Mouse (Mus musculus): ENCODE data around the gene Bsnd.

Bsnd gene

DNA sequence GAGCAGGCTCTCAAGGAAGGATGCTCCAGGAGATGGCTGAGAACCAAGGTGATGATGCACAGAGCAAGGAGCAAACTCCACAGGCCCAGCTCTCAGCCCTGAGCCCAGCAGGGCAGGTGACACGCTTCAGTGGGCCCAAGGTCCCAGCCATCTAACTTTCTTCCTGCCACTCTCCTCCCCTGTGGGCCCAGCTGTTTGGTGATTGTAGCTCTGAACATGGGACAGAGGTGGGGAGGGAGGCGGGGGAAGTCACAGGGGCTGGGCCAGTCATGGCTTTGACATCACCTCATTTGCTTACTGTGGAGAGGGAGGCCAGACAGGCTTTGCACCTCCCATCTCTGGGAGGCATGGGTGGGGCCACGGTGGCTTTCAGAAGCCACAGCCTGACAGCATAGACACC is at the start of gene Bsnd:
Bsnd (minus strand) TSS at position 168 of the 400 bp plus-strand sequence.
- no peak for DNase-seq

DNA sequence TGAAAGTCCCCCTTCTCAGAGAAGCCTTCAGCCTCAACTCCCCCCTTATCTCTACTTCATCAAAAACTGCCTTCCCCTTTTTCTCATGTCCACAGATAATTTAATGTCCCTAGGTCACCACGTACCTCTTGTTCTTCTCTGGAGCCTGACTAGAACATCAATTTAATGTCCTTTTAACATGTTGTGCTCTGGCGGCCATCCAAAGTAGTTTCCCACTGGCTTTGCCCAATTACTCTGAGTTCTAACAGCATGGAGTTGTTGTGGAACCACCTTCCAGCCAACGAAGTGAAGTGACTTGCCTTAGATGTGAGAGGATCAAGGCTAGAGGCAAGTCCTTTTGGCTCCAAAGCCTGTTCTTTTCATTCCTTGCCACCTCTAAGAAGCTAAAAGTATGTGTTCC is 49.4 kb upstream of the Bsnd start:
- DNase-seq: no peak

DNA sequence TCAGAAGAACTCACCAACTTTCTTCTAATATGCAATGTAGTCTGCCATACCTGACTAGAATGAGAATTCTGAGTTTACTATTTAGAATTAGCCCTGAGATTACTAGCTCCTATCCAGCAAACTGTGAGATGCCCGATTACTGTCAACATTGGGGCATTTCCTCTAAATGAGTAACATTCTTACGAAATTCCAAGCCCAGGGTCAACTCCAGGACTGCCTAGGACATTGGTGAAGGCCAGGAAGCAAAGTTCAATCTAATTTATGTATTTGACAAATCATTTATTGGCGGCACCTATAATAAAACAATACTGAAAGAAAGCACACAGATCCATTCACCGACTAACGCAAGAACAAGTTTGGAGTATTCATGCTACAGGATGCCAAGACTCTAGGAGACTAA is 47.7 kb upstream of the Bsnd start:
- no peak for DNase-seq

DNA sequence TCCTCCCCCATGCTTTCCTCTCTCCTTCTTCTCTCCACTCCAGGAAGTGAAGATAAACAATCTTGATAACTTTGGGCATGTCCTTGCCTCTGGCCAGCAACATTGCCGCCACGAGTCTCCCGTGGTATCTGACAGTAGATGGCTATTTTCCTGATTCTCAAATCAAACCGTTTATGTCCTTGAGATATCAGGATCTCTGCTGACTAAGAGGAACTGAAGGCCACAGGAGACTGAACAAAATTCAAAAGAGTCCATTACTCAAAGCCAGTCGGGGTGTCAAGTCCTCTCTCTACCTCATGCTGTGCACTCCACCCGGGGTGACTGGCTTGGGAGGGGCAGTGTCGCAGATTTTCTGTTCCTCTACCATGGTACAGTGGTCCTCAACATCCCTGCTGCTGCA is 42.2 kb upstream of the Bsnd start:
- DNase-seq: no peak

DNA sequence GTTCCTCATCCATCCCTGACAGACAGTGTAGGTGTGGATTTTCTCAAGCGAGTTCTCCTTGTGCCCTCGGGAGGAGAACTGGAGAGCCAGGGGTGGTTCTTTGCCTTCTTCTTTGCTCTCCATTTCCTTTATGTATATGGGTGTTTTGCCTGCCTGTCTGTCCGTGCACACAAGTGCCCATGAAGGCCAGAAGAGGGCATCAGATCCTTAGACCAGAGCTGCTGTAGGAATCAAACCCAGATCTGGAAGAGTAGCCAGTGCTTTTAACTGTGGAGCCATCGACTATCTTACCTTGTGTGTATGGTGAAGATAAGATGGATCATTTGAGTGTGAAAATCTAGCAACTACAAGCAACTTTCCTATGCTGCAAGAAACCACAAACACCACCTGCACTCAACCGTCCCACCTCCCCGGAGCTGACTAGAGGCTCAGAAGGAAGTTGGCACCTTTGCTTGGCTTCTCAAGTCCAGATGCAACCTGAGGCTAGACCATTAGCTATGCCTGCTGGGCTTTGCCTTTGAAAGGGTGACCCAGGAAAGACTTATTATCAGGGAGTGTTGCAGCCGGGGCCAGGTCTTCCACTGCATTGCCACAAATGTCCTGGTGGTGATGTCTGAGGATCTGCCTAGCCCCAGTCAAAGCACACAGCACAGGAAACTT is 41.5 kb upstream of the Bsnd start:
- no peak for DNase-seq

DNA sequence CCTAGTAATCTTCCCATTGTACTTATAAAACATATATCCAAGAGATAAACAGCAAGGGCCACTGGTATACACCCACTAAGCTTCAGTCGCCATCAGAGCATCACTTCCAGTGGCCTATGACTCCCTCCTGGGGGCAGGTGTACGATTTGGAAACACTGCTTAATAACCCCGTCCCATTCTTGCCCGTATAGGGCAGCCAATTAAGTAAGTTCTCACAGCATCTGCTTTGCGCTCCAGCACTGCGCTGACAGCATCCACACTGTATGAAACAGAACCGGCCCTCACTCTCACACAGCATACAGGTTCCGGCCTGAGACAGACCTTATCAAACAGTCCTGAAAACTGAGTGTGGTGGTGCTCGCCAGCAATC is 38.0 kb upstream of the Bsnd start:
- no peak for DNase-seq

DNA sequence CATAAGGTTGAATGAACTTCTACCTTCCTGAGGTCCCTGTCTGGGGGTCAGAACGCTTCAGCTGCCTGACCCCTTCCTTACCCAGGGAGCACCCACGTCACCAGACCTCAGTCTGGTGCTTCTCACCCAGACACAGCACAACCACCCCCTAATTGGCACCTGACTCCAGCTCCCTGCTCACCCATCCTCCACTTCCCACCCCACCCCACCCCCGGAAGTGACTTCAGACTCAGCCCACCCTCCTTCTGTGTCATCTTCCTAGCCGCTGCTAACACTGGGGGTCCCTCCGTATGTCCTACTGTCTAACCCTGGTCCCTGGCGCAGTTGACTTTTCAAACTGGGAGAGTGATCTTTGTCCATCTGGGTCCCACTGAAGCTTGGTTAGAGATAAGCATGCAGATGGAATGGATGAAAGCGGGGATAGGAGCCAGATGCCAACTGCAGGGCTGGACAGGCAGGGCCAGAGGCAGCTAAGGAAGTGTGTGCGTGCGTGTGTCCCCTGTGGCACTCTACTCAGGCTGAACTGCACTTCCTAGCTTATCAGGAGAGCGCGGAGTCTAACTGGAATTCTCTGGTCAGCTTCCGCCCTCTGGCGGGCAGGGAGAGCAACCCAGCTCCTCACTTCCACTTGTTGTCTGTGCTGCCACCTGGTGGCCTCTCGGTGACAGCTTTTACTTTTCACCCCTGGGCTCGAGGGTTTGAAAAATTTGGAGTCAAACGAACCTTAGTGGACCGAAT is 37.5 kb upstream of the Bsnd start:
- peak; percentile 83 for DNase-seq

DNA sequence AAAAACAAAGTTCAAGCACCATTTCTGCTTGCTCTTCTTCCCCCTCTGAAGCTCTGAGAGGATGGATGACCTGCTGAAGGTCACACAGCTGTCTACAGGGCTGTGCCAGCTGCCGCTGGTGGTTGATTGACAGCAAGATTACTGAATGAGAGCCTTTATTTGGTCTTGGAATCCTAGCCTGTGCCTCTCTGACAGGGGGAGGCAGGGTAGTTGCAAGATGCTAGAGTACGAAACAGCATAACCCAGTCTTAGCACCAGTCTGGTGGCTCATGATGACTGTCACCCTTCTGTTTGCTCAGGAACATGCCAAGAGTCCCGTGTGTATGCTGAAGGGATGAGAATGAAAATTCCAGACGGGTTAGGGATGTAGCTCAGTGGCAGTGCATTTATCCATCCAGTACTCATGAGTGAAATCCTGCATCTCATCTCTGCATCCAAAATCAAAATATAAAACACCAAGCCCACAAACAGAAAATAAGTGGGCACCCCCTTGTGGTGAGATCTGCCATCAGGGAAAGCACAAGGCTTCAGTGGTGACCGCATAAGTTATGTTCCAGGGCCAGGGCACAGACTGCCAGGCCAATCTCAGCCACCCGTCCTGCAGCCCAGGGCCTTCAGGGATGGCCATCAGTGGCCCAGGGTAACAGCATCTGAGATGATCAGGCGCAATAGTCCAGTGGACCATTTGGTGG is 35.9 kb upstream of the Bsnd start:
- DNase-seq: no peak

DNA sequence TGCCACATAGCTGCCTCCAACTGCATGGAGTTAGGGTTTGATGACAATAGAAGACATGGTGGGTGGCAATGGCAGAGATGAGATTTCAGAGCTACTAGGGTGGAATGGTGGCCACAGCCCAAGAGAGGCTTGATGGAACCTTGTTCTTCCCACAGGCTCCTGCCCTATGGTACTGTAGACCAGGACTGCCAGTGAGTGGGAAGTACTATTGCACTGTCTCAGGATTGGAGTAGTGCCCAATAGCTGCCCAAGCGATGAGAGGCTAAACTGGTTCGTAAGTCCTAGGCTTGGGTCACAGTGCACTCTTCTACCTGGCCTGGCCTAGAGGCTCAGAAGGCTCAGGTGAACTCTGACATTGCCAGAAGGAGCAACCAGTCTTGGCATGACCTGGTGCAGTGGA is 32.9 kb upstream of the Bsnd start:
- DNase-seq: no peak

DNA sequence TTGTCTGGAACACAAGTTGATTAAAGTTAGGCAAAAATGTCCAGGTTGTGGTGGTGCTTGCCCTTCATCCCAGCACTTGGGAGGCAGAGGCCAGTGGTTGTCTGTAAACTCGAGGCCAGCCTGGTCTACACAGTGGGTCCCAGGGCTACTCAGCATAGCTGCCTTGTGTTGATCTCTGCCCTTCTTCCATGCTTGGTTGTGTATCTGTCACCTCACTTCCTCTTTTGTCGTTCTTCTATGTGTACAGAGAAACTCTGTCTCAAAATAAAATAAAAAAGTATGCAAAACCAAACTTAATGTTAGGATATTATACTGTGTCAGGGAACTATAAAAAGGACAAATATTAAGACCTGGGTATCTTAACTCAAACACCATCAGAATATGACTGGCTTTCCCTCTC is 32.0 kb upstream of the Bsnd start:
- no peak for DNase-seq

DNA sequence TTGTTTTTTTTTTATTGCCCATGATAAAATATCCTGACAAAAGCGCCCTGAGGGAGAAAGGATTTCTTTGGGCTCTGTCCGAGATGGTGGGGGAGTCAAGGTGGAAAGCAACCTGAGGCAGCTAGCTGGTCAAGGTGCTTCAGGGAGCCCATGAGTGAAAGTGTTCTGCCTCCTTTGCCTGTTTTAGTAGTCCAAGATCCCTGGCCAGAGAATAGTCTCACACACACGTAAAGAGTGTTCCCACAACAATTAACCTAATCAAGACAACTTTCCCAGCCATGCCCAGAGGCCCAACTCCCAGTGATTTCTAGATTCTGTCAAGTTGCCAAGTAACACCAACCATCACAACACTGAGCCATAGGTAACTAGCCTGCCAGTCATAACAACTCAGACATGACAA is 30.5 kb upstream of the Bsnd start:
- no peak for DNase-seq

DNA sequence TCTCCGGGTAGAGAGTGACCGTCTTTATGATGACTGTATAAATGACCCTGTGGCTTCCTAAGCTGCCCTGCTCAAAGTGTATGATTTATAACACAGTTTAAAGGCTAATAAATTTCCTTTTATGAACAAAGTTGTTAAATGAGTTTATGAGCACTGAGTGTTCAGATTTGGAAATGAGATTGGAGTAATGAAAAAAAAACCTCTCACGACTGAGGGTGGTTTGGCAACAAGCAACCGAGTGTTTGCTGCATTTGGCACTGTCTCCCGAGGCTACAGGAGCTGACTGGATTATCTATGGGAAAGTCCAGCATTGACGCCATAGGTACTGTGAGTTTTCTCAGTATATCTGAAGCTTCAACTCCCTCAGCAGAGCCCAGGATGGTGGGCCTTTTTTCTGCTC is 22.5 kb upstream of the Bsnd start:
- DNase-seq: no peak

DNA sequence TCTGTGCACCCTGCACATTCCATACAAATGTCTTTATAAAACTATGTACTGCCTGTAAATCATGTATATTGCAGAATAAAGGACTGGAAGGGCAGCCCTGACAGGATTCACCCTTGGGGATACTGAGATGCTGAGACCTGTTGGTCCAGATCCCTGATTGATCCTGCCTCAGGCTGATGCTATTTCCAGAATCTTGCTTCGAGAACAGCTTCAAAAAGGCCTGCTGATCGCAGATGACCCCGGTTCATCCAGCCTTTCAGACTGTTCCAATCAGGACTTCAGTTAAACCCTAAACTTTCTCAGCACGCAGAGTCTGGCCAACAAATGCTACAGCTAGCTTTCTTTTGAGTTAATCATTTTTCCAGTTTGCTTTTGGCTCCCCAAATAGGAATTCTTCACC is 17.8 kb upstream of the Bsnd start:
- no peak for DNase-seq

DNA sequence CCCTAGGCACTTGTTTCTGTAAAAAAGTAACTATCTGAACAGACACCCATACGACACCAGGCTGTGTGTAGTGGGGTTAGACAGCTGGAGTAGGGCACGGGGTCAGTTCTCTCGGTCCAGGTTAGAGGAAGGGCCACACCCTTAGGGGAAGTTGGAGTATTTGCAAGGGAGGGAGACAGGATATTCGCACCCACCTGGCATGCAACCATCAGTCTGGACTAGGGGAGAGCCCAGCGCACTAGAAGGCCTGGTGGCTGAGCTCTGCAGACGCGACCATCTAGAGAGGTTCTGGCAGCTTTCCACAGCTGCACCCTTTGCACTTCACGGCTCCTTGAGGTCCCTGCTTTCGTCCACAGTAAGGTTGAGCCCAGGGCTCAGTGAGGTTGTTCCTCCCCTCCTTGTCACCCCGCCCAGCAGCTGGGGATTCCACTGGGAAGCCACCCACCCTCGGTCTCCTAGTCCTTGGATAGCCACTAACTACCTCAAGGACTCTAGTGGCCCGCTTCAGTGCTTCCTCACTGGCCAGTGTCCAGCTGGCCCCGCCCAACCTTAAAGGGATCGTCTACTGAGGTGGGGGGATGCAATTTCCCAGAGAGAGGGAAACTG is 13.5 kb upstream of the Bsnd start:
- no peak for DNase-seq

DNA sequence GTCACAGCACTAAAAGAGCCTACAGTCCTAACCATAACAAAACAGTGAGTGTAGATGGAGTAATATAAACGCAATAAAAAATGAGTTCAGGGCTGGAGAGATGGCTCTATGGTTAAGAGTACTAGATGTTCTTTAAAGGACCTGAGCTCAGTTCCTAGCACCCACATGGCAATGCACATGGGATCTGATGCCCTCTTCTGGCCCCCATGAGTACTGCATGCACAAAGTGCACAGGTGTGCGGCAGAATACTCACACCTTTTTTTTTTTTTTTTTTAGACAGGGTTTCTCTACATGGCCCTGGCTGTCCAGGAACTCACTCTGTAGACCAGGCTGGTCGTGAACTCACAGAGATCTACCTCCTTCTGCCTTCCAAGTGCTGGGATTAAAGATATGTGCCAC is 11.5 kb upstream of the Bsnd start:
- DNase-seq: no peak

DNA sequence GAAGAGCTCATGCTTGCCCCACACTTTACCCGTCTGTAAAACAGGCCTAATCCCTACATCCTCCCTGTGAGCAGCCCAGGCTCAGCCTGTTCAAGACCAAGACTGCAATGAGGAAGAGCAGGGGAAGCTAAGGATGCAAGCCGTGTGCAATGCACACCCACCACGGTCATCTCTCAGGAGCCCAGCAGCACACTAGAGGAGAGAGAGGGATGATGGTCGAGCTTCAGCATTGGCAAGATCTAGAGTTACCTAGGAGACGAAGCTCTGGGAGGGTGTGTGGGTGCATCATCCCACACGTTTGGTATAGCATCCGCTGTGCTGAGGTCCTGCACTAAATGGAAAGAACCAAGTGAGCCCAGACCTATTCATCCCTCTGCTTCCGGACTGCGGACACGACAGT is 8.0 kb upstream of the Bsnd start:
- DNase-seq: no peak

DNA sequence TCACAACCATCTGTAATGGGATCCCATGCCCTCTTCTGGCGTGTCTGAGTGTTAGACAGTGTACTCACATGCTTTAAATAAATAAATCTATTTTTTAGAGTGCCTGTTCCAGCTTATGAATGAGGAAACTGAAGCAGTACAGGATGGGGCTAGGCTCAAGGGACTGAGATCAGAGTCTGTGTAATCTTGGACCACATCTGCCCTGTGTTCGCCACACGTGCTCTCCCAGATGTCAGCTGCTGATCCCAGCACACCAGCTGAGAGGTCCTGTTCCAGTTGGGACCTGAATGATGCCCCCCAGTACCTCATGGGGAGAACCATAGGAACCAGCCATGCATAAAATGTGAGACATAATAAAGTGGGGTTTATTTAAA is 6.4 kb upstream of the Bsnd start:
- DNase-seq: no peak

DNA sequence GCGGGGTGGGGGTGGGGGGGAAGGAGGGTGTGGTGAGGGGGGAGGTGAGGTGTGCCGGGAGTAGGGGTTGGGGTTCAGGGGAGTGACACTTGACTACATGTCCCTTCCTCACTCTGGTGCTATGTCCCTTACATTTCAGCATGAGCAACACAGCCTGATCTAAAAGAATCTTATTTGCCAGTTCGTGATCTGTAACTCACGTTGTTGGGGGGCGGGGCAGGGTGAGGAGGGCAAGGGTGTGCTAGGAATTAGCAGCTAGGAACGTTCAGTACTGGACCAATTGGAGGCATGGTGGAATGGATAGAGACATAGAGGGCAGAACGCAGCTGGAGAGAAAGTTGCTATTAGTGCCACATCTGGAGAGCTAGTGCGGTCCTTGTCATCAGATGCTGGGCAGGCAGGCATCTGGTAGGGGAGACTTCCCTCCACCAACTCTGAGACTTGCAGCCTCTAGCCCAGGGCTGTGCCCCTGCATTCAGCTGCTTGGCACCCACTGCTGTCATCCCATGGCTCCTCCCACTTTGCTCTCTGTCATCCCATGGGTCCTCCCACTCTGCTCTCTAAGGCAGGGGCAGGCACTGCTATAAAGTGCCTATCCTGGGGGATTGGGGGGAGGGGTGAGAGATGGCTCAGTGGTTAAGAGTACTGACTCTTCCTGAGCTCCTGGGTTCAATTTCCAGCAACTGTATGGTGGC is 5.8 kb upstream of the Bsnd start:
- DNase-seq: no peak

DNA sequence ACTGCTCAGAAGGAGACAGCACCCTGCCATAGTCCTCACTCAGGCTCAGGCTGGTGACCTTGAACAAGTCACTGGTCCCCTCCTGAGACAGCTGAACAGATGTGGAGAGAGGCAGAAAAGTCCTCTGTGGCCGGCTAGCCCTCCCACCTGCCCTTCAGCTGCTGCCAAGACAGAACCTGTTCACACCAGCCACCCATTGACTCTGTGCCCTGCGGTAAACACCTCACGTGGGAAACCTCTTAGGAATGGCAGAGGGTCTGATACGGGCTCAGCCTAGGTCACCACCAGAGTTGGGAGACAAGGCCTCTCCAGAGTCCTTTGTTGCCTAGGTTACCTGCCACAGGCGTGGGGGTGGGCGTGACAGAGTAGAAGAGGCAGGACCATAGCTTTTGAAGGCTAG is 4.8 kb upstream of the Bsnd start:
- no peak for DNase-seq

DNA sequence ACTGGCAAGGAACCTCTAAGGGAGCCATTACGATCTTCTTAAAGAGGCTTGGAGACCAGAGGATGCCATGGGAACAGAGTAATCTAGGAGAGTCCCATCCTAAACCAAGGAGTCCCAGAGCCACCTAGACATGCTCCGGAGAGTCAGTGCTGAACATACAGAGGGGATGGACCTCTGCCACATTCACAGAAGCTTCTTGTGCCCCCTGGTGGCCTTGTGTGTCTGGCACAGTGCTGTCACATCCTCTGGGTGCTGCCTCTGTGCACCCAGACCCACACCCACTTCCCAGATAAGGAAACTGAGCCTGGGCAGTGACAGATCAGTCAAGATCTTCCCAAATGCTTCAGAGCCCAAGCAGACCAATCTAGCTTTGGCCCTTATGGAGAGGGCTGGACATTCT is 1.6 kb upstream of the Bsnd start:
- no peak for DNase-seq

DNA sequence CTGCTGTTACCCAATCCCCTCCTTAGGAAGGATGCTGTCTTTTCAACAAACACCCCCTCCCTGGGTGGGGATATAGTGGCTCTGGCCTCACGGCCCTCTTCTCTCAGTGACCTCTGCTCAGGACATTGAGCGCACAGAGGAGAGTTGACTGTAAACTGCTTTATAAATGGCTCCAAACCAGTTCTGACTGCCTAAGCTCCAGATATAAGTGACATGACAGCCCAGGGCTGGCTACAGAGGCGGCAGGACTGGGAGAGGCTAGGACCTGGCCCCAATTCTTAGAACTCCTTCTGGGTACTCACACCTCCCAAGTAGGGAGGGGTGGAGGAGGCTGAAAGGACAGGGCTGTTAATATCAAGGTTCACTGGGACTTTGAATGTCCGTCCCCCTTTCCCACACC is 1.5 kb downstream of the Bsnd start:
- no peak for DNase-seq

DNA sequence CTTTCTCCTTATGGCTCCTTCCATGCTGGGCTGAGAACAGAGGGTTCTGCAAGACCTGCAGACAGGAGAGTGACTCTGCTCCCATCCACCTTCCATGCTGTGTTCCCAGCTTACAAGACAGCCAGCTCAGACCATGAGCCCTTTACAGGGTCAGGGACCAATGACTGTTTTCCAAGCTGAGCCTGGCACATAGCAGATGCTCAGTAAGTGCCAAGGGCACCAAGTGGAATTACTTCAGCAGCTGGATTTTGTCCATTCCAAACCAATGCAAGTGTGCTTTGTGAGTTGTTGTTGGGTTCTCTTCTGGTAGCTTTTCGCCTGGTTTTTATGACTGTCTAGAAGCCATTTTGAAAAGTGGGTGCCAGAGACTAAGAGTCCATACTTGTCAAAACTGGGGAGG is 8.3 kb downstream of the Bsnd start:
- no peak for DNase-seq

DNA sequence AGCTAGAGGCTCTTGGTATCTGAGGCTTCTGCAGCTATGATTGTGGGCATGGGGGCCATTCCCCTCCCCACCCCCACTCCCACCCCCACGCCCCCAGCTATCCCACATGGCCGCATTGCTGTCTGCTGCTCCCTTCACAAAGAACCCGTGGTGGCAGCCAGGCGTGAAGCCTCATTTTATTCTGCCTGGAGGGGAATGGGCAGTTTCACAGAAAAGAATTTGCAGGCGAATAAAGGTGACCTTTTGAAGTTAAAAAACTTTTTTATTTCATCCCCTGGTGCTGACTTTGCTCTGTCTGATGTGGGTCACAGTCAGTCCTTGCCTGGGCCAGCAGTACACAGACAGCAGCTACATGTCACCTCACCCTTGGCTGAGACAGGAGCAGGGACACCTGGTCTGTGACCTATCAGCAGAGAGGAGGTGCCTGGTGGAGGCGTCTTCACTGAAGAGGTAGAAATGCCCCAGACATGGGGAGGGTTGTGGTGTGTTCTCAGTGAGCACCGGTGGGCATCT is 8.8 kb downstream of the Bsnd start:
- no peak for DNase-seq

Data from cerebellum, adult 11 months (tissue).